Mouse (Mus musculus): ENCODE results near the gene Lhb. TPM values are rescaled to one million over a fixed set of nuclear protein-coding genes. Genes with fewer than 3 reads are reported as not detected.

Gene Lhb
- polyA plus RNA-seq (2012; rRNA removed) = not detected in 2 replicates

DNA sequence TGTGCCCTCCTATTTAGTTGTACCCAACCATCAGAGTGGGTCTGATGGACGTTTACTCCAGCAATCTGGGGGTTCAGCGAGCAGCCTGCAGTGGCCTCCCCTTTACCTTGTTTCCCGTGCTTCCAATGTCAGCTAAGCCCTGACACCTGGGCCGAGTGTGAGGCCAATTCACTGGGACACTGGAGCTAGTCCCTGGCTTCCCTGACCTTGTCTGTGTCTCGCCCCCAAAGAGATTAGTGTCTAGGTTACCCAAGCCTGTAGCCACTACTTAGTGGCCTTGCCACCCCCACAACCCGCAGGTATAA, at the start of gene Lhb:
Lhb (plus strand) TSS at position 206 of the 305 bp plus-strand sequence.

DNA sequence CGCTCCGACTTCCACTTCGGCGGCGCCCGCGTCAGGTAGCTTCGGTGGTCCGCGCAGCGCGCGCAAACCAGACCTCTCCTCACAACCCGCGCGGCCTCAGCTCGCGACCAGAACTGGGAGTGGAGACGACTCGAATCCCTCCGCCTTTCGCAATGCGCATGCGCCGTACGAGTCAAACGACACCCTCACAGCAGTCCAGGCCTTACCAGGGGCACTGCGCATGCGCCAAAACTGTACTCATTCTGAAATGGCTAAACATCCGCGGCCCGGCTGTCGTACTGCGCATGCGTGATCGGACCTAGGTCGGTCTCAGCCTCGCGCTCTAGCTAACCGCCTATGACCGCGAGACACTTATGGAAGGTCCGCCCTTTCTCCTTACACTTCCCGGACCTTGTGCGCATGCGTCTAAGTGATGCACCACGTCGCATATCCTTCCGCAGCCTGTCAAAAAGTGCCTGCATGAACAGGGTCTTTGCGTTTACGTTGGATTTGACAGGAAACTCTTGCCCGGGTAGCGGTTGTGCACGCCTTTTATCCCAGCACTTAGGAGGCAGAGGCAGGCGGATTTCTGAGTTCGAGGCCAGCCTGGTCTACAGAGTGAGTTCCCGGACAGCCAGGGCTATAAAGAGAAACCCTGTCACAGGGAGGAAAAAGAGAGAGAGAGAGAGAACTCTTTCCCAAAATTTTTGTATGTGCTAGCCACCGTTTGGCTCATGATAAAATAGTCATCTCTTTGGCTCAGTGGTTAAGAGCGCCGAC, 24.9 kb upstream of the Lhb start, which contains the start of gene Snrnp70:
Snrnp70 (minus strand) TSS at position 165 of the 759 bp plus-strand sequence.

DNA sequence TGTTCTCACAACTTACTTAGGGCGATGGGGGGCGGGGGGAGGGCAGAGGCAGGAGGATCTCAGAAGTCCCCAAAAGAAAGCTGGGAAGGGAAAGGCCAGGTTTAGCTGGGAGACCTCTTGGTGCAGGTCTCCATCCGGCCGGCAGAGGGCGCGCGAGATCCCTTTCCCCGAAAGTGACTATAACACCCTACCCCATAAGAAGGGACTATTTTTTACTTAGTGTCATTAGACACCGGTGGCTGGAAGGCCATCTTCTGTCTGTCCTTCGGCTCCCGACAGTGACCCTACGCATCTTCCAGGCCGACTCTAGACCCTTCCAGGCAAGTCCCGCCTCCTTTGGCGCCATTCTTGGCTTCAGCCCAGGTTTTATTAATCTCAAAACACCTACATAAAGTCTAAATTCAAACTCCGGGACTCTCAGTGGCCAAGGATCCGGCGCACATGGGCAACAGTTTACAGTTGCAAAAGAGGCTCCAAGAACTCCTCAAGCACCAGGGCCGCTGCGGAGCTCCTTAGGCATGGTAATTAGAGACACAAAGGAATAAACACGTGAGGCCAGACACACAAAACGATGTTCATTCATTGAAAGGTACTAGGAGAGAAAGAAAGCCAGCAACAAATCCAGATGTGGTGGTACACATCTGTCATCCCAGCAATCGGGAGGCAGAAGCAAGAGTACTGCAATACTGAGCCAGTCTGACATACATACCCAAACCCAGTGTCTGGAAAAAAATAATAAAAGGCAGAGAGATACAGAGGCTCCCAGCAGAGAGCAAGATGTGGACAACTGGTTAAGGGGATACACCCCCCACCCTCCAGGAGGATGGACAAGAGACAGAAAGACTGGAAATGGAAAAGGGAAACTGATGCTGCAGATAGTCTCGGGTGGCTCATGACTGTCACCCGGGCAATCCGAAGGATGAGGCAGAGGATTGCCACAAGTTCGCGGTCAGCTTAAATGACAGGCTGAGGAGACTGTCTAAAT, 15.2 kb upstream of the Lhb start, which contains the start of gene Kcna7:
Kcna7 (plus strand) TSS at position 563 of the 985 bp plus-strand sequence.

DNA sequence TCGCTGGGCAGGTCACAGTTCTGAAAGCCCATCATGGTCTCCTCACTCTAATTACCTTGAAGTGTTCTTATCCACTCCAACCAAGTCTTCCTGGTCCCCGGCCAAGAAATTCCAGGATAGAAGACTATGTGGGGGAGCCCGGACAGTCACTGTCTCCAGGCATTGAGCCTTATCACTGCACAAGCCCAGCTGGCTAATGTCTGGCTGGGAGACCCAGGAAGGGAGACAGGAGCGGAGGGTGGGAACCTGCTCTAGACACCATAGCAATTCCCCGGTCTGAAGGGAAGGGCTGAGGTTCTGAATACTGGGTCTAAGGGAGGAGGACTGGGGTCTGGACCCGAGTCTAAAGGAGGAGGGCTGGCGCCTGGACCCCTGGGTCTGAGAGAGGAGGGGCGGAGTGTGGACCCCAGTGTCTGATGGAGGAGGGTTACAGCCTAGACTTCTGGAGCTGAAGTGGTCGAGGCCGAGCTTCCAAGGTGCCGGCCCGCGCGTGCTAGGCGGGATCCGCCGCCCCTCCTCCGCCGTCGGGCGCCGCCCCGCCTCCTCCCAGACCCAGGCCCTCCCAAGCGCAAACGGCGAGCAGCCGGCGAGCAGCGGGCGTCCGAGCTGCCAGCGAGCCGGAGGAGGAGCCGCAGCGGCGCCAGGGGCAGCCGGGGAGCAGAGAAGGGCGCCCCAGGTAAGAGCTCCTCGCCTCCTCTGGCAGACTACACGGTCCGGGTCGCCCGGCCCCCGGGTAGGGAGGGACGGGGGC, 7.3 kb upstream of the Lhb start, which contains the start of gene Ntf5:
Ntf5 (plus strand) TSS at position 583 of the 751 bp plus-strand sequence.

DNA sequence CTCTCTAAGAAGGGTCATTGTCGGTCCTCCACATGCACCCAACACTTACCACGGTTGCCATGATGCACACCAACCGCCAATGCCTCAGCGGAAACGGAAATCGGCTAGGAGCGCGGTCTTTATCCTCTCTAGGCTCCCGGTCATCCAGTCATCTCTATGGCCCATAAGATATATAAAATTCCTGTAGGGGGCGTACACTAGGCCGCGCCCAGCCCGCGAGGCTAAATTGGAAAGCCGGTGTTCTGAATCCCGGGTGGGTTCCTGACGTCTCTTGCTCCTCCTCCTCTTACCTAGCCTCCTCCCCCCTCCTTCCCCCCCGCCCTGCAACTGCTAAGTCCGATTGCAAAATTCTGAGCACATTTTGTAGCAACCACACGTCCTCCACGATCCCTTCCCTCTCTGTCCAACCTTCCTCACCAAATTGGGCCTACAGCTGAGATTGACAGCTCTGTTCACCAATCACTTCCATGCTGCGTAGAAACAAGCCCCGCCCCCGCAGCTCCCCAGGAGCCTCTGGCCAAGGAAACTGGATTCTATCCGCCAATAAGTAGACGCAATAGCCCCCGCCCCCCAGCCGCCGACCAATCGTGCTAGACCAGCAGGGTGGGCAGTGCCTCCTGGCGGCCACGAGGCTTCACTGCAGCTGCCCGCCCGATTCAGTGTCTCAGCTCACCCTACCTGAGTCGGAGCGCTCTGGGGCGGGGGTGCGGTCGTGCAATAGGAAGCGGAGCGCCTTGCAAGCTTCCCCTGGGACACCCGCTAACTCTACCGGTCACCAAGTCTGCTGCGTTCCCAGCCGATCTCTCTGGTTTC, 13.8 kb downstream of the Lhb start, which contains the start of gene Gys1:
Gys1 (plus strand) TSS at position 642 of the 813 bp plus-strand sequence.

DNA sequence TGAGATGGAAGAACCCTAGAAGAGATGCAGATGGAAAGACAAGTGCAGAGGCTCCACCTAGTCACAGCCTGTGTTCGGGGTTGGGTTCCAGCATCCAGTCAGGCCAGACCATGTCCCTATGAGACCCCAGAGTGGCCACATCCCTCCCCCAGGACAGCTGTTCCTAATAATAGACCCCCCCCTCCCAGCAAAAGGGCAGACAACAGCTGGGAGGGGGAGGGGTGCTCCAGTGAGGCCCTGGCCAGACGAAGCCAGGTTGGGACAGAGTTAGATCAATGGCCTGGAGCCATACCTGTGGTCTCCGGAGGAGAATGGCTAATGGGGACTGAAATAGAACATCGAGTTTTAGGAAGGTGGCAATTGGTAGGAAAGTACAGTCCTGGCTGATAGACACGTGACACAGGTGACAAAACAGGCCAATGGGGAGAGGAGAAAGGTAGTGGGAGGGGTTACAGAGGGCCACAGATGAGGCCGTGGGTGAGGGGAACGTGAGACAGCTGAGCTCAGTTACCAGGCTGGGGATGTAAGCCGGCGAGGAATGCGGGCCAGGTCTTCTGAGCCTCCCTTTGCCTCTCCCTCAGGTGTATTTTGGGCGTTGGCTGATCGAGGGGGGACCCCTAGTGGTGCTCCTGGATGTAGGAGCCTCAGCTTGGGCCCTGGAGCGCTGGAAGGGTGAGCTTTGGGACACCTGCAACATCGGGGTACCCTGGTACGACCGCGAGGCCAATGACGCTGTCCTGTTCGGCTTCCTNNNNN, 17.1 kb downstream of the Lhb start, which contains the start of gene Ruvbl2:
Ruvbl2 (minus strand) TSS at position 576 of the 756 bp plus-strand sequence.

DNA sequence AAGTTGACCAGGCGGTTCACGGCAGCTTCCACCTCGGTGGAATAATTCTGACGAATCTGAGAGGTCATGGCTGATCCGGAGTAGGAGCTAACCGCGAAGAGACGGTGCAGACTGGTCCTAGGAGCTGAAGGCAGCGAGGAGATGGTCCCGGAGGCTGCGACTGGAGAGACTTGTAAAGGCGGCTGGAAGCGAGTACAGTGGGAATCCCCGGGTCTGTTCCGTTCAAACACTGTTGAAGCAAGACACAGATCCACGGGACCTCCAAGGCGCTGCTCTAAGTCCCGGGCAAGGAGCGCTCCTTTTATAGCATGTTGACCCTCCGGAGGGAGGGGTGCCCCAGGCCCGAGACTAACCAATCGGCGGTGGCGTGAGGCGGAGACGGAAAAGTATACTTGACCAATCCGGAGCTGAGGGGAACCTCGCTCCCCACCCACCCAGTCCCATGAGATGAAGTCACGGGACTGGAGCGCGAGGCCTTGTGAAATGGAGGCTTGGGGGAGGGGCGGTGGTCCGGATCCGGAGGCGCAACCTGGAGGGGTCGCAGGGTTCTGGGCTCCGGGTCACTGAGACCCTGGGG, 39.0 kb downstream of the Lhb start, which contains the start of gene Ftl1:
Ftl1 (minus strand) TSS at position 321 of the 577 bp plus-strand sequence.

DNA sequence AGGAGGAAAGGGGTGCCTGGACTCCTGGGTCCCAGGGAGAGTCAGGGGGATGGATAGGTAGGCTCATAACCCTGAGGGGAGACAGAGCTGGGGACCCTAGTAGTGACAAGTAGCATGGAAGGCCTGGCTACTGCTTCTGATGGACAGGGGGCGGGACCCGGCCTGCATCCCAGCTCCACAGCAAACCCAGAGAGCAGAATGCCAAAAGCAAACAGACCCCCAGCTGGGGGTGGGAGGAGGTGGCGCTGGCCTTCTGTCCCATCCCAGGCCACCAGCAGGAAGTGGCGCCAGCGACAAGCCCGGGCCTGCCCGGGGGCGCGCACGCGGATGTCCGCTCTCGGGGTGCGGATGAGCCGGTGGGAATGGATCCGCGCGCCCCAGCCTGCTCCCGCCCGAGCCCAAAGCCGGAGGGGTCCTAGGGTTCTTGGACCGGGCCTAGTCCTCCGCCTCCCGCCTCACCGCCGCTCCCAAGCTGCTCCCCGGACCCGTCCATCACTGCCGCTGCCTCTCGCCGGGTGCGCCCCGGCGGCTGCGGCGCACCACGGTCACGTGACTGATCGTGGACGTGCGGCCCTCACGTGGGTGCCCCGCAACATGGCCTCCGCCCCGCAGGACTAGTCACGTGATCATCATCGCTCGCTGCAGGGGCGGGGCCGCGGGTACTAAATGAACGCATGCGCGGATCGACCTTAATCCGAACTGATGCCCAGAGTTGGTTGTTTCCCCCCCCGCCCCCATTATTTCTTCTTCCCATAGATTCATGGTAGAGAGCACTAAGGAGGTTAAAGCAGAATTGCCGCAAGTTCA, 45.9 kb downstream of the Lhb start, which contains the start of gene Bax:
Bax (minus strand) TSS at position 616 of the 807 bp plus-strand sequence.

Other genes starting within 250 kb of the Lhb start
- gene Gfy, start 241.3 kb upstream of the Lhb start, polyA plus RNA-seq (2012; rRNA removed) = not detected in 2 replicates
- gene Pth2, start 239.8 kb upstream of the Lhb start, polyA plus RNA-seq (2012; rRNA removed) = not detected in 2 replicates
- gene Ccdc155, start 215.9 kb upstream of the Lhb start, polyA plus RNA-seq (2012; rRNA removed) = 0.04 and 0.05 TPM in 2 replicates
- 0.42 and 0.52 TPM in 2 replicates for gene Dkkl1, start 208.7 kb upstream of the Lhb start, polyA plus RNA-seq (2012; rRNA removed)
- 21.0 and 23.1 TPM in 2 replicates for gene Tead2, start 205.1 kb upstream of the Lhb start, polyA plus RNA-seq (2012; rRNA removed)
- gene Cd37, start 181.7 kb upstream of the Lhb start, polyA plus RNA-seq (2012; rRNA removed) = 30.2 and 33.5 TPM in 2 replicates
- gene Slc6a16, start 179.7 kb upstream of the Lhb start, polyA plus RNA-seq (2012; rRNA removed) = 0.05 and 0.06 TPM in 2 replicates
- gene Slc6a21, start 143.3 kb upstream of the Lhb start, polyA plus RNA-seq (2012; rRNA removed) = 0.04 and 0.09 TPM in 2 replicates
- gene Trpm4, start 87.0 kb upstream of the Lhb start, polyA plus RNA-seq (2012; rRNA removed) = 3.7 and 4.2 TPM in 2 replicates
- gene Hrc, start 85.5 kb upstream of the Lhb start, polyA plus RNA-seq (2012; rRNA removed) = 0.20 and 0.34 TPM in 2 replicates
- 0.06 and 0.07 TPM in 2 replicates for gene Ppfia3, start 53.8 kb upstream of the Lhb start, polyA plus RNA-seq (2012; rRNA removed)
- 0.12 and 0.20 TPM in 2 replicates for gene Lin7b, start 50.2 kb upstream of the Lhb start, polyA plus RNA-seq (2012; rRNA removed)
- gene Snrnp70, start 25.1 kb upstream of the Lhb start, polyA plus RNA-seq (2012; rRNA removed) = 152 and 184 TPM in 2 replicates
- gene Kcna7, start 15.2 kb upstream of the Lhb start, polyA plus RNA-seq (2012; rRNA removed) = not detected in 2 replicates
- gene Ntf5, start 7.1 kb upstream of the Lhb start, polyA plus RNA-seq (2012; rRNA removed) = 0.15 and 0.17 TPM in 2 replicates
- gene Gys1, start 14.0 kb downstream of the Lhb start, polyA plus RNA-seq (2012; rRNA removed) = 7.5 and 9.9 TPM in 2 replicates
- 37.3 and 45.2 TPM in 2 replicates for gene Ruvbl2, start 17.3 kb downstream of the Lhb start, polyA plus RNA-seq (2012; rRNA removed)
- gene Ftl1, start 39.1 kb downstream of the Lhb start, polyA plus RNA-seq (2012; rRNA removed) = 1,700 and 2,007 TPM in 2 replicates
- gene Bax, start 46.1 kb downstream of the Lhb start, polyA plus RNA-seq (2012; rRNA removed) = 47.6 and 49.6 TPM in 2 replicates
- 0.12 and 0.15 TPM in 2 replicates for gene Tulp2, start 61.1 kb downstream of the Lhb start, polyA plus RNA-seq (2012; rRNA removed)
- gene Gm45808, start 66.0 kb downstream of the Lhb start, polyA plus RNA-seq (2012; rRNA removed) = 0.12 TPM in 1 of 2 replicates, not detected in the other
- 5.7 and 6.5 TPM in 2 replicates for gene Dhdh, start 68.0 kb downstream of the Lhb start, polyA plus RNA-seq (2012; rRNA removed)
- gene Nucb1, start 89.6 kb downstream of the Lhb start, polyA plus RNA-seq (2012; rRNA removed) = 75.2 and 76.4 TPM in 2 replicates
- gene Ppp1r15a, start 105.4 kb downstream of the Lhb start, polyA plus RNA-seq (2012; rRNA removed) = 79.7 and 101 TPM in 2 replicates
- 1.2 and 1.7 TPM in 2 replicates for gene Plekha4, start 105.5 kb downstream of the Lhb start, polyA plus RNA-seq (2012; rRNA removed)
- gene Hsd17b14, start 134.1 kb downstream of the Lhb start, polyA plus RNA-seq (2012; rRNA removed) = 0.78 and 1.3 TPM in 2 replicates
- gene Bcat2, start 149.3 kb downstream of the Lhb start, polyA plus RNA-seq (2012; rRNA removed) = 41.1 and 45.0 TPM in 2 replicates
- 3.1 and 3.5 TPM in 2 replicates for gene Fgf21, start 194.7 kb downstream of the Lhb start, polyA plus RNA-seq (2012; rRNA removed)
- 0.17 and 0.24 TPM in 2 replicates for gene Fut1, start 196.5 kb downstream of the Lhb start, polyA plus RNA-seq (2012; rRNA removed)
- gene Izumo1, start 201.0 kb downstream of the Lhb start, polyA plus RNA-seq (2012; rRNA removed) = 0.09 and 0.12 TPM in 2 replicates
- gene Rasip1, start 206.7 kb downstream of the Lhb start, polyA plus RNA-seq (2012; rRNA removed) = 3.2 and 3.6 TPM in 2 replicates
- gene Mamstr, start 219.2 kb downstream of the Lhb start, polyA plus RNA-seq (2012; rRNA removed) = 0.50 TPM in 2 replicates
- gene Fut2, start 245.6 kb downstream of the Lhb start, polyA plus RNA-seq (2012; rRNA removed) = 0.04 and 0.05 TPM in 2 replicates